Mouse (Mus musculus) monocyte, adult 2 months (primary cell): ENCODE measurements around the gene Med19.
"Not testable (repeated sequence)": the region's sequence is repeated elsewhere in the genome, so short reads cannot be mapped to it uniquely, and the experiment has no call there.

Experiments used
- DNase-seq, 2 experiments: peaks; one replicate each; pipeline ENCODE4 v3.0.0; 2022; ENCODE audit warnings: low spot score in 2 of 2, low read depth in 1 of 2

The Med19 gene

GRCm38 (mm10) chr2:84666081-84666480, 12.1 kb upstream of the Med19 start:
- DNase-seq, result no peak

GRCm38 (mm10) chr2:84669828-84670568, 8.2 kb upstream of the Med19 start:
- DNase-seq, result no peak

- peak; percentile 26 to 44 for DNase-seq
These were observed 7.7 kb upstream of the Med19 start, which contains the start of gene Selenoh for GRCm38 (mm10) chr2:84670569-84670933. TSS of gene Selenoh (minus strand) at chr2:84670770.

- DNase-seq, result not testable (repeated sequence)
These were observed 6.7 kb upstream of the Med19 start for GRCm38 (mm10) chr2:84671535-84671934.

- DNase-seq, result no peak
These were observed 783 bp upstream of the Med19 start for GRCm38 (mm10) chr2:84677270-84677967.

- DNase-seq, result no peak
These were observed 814 bp downstream of the Med19 start, which contains the start of gene Tmx2 for GRCm38 (mm10) chr2:84679016-84679415. TSS of gene Tmx2 (minus strand) at chr2:84679140.

- no peak for DNase-seq
These were observed 4.5 kb downstream of the Med19 start for GRCm38 (mm10) chr2:84682605-84683183.

GRCm38 (mm10) chr2:84688080-84688844, 10.1 kb downstream of the Med19 start:
- DNase-seq, result no peak

- no peak for DNase-seq
These were observed 11.8 kb downstream of the Med19 start for GRCm38 (mm10) chr2:84690050-84690449.

- DNase-seq, result no peak
These were observed 16.9 kb downstream of the Med19 start for GRCm38 (mm10) chr2:84695007-84695695.

- no peak for DNase-seq
These were observed 25.3 kb downstream of the Med19 start for GRCm38 (mm10) chr2:84703497-84703896.

- DNase-seq, result no peak
These were observed 26.1 kb downstream of the Med19 start for GRCm38 (mm10) chr2:84704329-84704728.

GRCm38 (mm10) chr2:84705295-84705694, 27.1 kb downstream of the Med19 start:
- DNase-seq, result no peak

- DNase-seq, result no peak
These were observed 29.3 kb downstream of the Med19 start for GRCm38 (mm10) chr2:84707523-84707922.

GRCm38 (mm10) chr2:84711898-84712297, 33.7 kb downstream of the Med19 start:
- DNase-seq, result no peak

- peak in 1 of 2 experiments; percentile 26 for DNase-seq
These were observed 36.2 kb downstream of the Med19 start for GRCm38 (mm10) chr2:84714422-84714810.

GRCm38 (mm10) chr2:84714811-84715561, 36.8 kb downstream of the Med19 start, which contains the start of gene Zdhhc5:
TSS of gene Zdhhc5 (minus strand) at chr2:84715180.
- peak; percentile 97 to 99 for DNase-seq

- DNase-seq, result no peak
These were observed 37.6 kb downstream of the Med19 start for GRCm38 (mm10) chr2:84715562-84716361.
